In the genomic region with DNA sequence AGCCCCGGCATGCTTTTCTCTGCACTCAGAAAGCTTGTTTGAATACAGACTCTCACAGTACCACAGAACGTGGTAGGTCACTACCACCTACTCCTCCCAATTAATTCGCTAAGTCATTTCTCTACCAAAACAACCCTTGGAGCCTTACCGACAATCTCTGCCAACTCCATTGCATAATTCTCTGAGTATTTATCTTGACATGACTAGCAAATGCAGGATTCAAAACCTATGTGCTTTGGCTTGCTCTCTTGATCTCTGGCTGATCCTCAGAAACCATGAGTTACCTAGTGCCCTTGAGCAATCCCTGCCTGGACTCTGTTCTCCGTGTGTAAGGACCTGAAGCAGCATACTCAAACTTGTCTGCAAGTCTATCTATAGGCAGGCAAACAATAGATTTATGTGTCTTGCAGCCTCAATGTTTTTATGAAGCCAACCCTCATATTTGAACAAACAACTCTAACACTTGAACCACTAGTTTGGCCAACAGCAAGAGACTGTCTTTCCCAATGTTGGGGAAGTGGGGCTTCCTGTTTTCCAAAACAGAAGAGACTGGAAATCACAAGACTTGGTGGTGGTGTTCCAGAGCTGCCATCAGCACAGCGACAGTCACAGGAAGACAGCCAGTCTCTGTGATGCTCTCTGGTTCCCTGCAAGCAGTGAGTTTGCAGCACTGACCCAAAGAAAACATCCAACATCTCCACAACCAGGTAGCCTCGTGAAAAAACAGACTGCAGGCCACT, we compare ENCODE assay signal across 9 mouse cellular contexts. TPM values are rescaled to one million over a fixed set of nuclear protein-coding genes. Genes with fewer than 3 reads are reported as not detected.
DNase-seq lines count a peak whose midpoint lies in the region; ATAC-seq lines count a peak whose summit lies in the region.
"Had no signal": no experiment of that assay in that cellular context is flagged by ENCODE, and none has a peak within 500 bp of the region (broad histone marks: within the 10 kb centered on the region; RNA-seq: fewer than 3 reads in every experiment).

No protein-coding gene starts in this region.

- DNase-seq in kidney, adult 11 months, result peak; percentile 38
- DNase-seq in urinary bladder, postnatal 36 days (ENCODE audit: low spot score in 2 of 2), result peak; percentile 44 to 57
- no peak for DNase-seq in urinary bladder, postnatal 4 days (ENCODE audit: low spot score in 2 of 2)
- DNase-seq in layer of hippocampus, adult 9-10 months (ENCODE audit: low spot score), result peak; percentile 32
- peak; percentile 49 for DNase-seq in yolk sac, embryonic 10.5 days (ENCODE audit: low spot score)
- DNase-seq in ovary, adult 18-20 months (ENCODE audit: low spot score), result no peak
- no peak for DNase-seq in urinary bladder, postnatal 10 days (ENCODE audit: low spot score)

- no peaks in the 10 kb centered on the region for H3K4me1 ChIP-seq in kidney, embryonic 14.5 days (ENCODE audit: control insufficient read depth, insufficient read depth, low read length)
- H3K4me1 ChIP-seq: midbrain, embryonic 12.5 days had no signal

- ATAC-seq in kidney, embryonic 14.5 days (ENCODE audit: low FRiP score, low TSS enrichment), result no peak

- no peak overlapping the region for H3K4me2 ChIP-seq in kidney, embryonic 14.5 days (replicated peaks; ENCODE audit: low read depth, low read length)
- H3K4me2 ChIP-seq: midbrain, embryonic 12.5 days had no signal

- no peaks in the 10 kb centered on the region for H3K36me3 ChIP-seq in kidney, embryonic 14.5 days (ENCODE audit: control insufficient read depth, insufficient read depth, low read length)
- H3K36me3 ChIP-seq: midbrain, embryonic 12.5 days had no signal

- 87% methylated on average over 7 of the region's 7 CpGs for WGBS in kidney, embryonic 14.5 days

- no peak overlapping the region for H3K9ac ChIP-seq in kidney, embryonic 14.5 days (ENCODE audit: low read depth, low read length)
- H3K9ac ChIP-seq: midbrain, embryonic 12.5 days had no signal

- H3K4me3 ChIP-seq in kidney, embryonic 14.5 days (ENCODE audit: low read length), result no peak overlapping the region
- H3K4me3 ChIP-seq: midbrain, embryonic 12.5 days had no signal

- no peaks in the 10 kb centered on the region for H3K27me3 ChIP-seq in kidney, embryonic 14.5 days (ENCODE audit: control insufficient read depth, insufficient read depth, low read length)
- H3K27me3 ChIP-seq: midbrain, embryonic 12.5 days had no signal

- no peak overlapping the region for H3K27ac ChIP-seq in kidney, embryonic 14.5 days (ENCODE audit: low read depth, low read length)
- H3K27ac ChIP-seq: midbrain, embryonic 12.5 days had no signal

- H3K9me3 ChIP-seq in kidney, embryonic 14.5 days (ENCODE audit: control insufficient read depth, low read length), result no peaks in the 10 kb centered on the region
- H3K9me3 ChIP-seq: midbrain, embryonic 12.5 days had no signal

RNA-seq across cellular contexts. Expression of a gene that starts 12.1 kb away (rescaled TPM):
- polyA plus RNA-seq in kidney, embryonic 14.5 days (2014; fragmentation: Nextera tagmentation; extraction: Ambion mirVana), result 5.5 and 6.5 TPM in 2 replicates

Comparison
In these comparisons a context has a peak if more than half of its experiments do, and no peak if none do; other contexts are left out.
1. DNase-seq: peak in kidney, adult 11 months (single experiment), urinary bladder, postnatal 36 days (2 of 2), layer of hippocampus, adult 9-10 months (single experiment) and yolk sac, embryonic 10.5 days (single experiment); none in urinary bladder, postnatal 4 days (0 of 2), ovary, adult 18-20 months (single experiment) and urinary bladder, postnatal 10 days (single experiment).